Mouse (Mus musculus) midbrain, embryonic 12.5 days (tissue): ENCODE results near the gene Vti1a. TPM values are rescaled to one million over a fixed set of nuclear protein-coding genes. Genes with fewer than 3 reads are reported as not detected.

Source experiments
- ATAC-seq: fragments of 200-750 bp; cut with Nextera tagmentation; 2 replicates; pipeline ENCODE4 v1.8.0; 2017; ENCODE audit warnings: low read depth, moderate TSS enrichment, moderate library complexity; ENCODE audit not compliant: low FRiP score
- H3K27ac ChIP-seq: fragments of 300-500 bp; sonication (generic); replicated peaks from 2 replicates; pipeline ENCODE4 v1.5.1; 2016; ENCODE audit warnings: mild to moderate bottlenecking
- H3K27me3 ChIP-seq: fragments of 300-500 bp; sonication (generic); 2 replicates; pipeline ENCODE4 v1.6.1; 2016; ENCODE audit warnings: mild to moderate bottlenecking
- H3K36me3 ChIP-seq: fragments of 300-500 bp; sonication (generic); 2 replicates; pipeline ENCODE4 v1.6.1; 2016
- H3K4me1 ChIP-seq: fragments of 300-500 bp; sonication (generic); 2 replicates; pipeline ENCODE4 v1.6.1; 2016
- H3K4me2 ChIP-seq: fragments of 300-500 bp; sonication (generic); replicated peaks from 2 replicates; pipeline ENCODE4 v1.6.1; 2016; ENCODE audit warnings: mild to moderate bottlenecking, moderate library complexity
- H3K4me3 ChIP-seq: fragments of 300-500 bp; sonication (generic); 2 replicates; pipeline ENCODE4 v1.5.1; 2016; ENCODE audit warnings: mild to moderate bottlenecking
- H3K9ac ChIP-seq: fragments of 300-500 bp; sonication (generic); replicated peaks from 2 replicates; pipeline ENCODE4 v1.6.1; 2016; ENCODE audit warnings: mild to moderate bottlenecking, moderate library complexity
- H3K9me3 ChIP-seq: fragments of 300-500 bp; sonication (generic); 2 replicates; pipeline ENCODE4 v1.6.1; 2016; ENCODE audit warnings: mild to moderate bottlenecking
- WGBS: fragments of 180-500 bp; shearing (Covaris S2); methylation state at CpG from one replicate; pipeline ENCODE4 v1.1.7; 2016; 5-methylcytosine and 5-hydroxymethylcytosine counted together
- polyA plus RNA-seq: library from polyadenylated mRNA; unstranded; fragments of >200 nt; fragmentation: Nextera tagmentation; extraction: Ambion mirVana; gene quantifications from 2 replicates; pipeline ENCODE4 v1.2.1, GENCODE M21; 2016

Vti1a gene
- polyA plus RNA-seq, 1 experiment from 2014 or later, result 34.1 TPM

DNA sequence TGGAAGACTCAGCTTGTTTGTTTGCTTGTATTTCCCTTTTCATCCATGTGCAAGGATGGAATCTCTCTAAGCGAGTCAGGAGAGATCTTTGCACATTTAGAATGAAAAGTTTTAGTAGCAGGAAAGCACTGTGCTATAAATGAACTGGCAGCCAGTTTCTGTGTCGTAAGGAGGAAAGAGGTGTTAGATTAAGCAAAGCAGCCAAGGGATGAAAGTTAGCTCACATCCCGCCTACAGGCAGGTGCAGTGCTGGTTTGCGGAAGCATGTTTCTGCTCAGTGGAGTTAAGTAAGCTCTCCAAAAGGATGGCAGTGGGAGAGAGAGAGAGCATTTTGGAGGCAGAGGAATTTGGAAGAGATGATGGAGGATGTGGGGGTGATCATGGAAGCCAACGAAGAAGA, 105.7 kb downstream of the Vti1a start:
- H3K9ac ChIP-seq, result no peak overlapping the region
- no peak overlapping the region for H3K4me3 ChIP-seq
- 0 out of 2 replicates have a peak, but pooled peaks cover 4% of the 10 kb centered on the region for H3K36me3 ChIP-seq
- H3K4me2 ChIP-seq, result no peak overlapping the region
- ATAC-seq, result no peak
- 84% methylated on average over 5 of the region's 5 CpGs for WGBS
- H3K9me3 ChIP-seq, result no peaks in the 10 kb centered on the region
- H3K27me3 ChIP-seq, result no peaks in the 10 kb centered on the region
- H3K27ac ChIP-seq, result peak overlapping the region; percentile 75
- peaks cover 28% of the 10 kb centered on the region for H3K4me1 ChIP-seq

DNA sequence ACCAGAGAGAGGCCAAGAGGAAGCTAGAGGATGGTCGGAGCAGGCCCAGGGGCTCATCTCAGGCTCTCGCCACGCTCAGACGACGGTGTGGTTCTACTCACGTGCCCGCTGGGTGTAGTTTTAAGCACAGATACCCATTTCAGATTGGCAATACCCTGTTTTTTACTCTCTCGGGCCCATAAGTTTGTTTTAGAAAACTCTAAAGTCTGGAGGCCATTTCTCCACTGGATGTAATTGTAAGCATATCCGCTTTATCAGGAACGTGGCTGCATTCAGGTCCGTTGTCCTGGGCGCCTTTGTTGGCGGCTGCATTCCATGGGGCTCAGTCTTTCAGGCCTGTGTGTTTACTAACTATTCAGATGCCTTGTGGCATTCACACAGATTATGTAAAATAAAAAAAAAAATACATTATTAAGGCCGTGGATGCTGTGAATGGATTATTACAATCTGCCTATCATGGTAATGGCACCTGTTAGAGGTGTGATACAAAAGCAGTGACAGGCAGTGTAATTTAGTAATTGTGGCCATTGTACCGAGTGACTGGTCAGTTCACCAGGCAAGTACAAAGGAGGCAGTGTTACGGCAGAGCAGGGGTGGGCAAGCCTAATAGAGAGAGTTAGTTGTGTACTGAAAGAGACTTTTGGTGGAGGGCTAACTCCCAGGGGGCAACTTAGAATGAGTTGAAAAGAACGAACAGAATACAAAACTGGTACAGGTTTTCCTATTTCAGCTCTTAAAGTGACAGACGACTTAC, 106.4 kb downstream of the Vti1a start:
- 47% methylated on average over 18 of the region's 18 CpGs for WGBS

DNA sequence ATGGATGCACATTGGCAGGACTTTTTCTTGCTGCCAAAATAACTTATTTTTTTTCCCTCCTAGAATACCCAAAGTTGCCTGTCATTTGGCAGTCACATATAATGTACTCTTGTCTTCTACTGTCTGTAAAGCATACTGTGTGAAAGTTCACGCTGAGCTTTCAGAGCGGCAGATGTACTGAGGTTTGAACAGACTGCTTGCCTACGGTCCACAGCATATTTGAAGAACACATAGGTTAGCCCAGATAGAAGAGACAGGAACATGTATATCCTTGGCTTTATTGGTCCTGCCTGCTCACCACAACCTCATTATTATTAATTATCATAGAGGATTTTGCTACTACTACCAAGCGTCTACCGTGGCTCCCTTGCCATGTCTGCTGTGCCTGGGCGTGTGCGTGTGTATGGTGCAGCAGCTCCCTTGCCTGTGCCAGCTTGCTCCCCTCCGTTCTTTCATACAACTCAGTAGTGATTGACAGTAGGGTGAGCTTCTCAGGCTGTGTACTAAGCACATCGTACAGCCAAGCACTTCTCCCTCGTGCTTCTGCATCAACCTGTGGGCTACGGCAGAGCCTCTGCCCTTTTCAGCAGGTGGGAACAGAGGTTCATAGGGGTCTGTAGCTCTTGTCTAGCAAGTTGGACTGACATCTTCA, 107.1 kb downstream of the Vti1a start:
- Histone ChIP-seq H3K9ac (no peak overlapping the region), H3K4me1 (peaks cover 28% of the 10 kb centered on the region), H3K36me3 (no peaks in the 10 kb centered on the region), H3K4me2 (no peak overlapping the region), H3K4me3 (no peak overlapping the region), H3K27ac (peak overlapping the region; percentile 17), H3K9me3 (no peaks in the 10 kb centered on the region), H3K27me3 (no peaks in the 10 kb centered on the region)
- no peak for ATAC-seq
- WGBS, result 76% methylated on average over 11 of the region's 11 CpGs

More for the DNA sequence above, 106.4 kb downstream of the Vti1a start:
- Histone ChIP-seq H3K4me1 (peaks cover 28% of the 10 kb centered on the region), H3K27ac (peak overlapping the region; percentile 75), H3K4me2 (no peak overlapping the region), H3K9me3 (no peaks in the 10 kb centered on the region), H3K36me3 (no peaks in the 10 kb centered on the region), H3K4me3 (no peak overlapping the region), H3K9ac (no peak overlapping the region), H3K27me3 (no peaks in the 10 kb centered on the region)
- ATAC-seq, result peak; percentile 86

DNA sequence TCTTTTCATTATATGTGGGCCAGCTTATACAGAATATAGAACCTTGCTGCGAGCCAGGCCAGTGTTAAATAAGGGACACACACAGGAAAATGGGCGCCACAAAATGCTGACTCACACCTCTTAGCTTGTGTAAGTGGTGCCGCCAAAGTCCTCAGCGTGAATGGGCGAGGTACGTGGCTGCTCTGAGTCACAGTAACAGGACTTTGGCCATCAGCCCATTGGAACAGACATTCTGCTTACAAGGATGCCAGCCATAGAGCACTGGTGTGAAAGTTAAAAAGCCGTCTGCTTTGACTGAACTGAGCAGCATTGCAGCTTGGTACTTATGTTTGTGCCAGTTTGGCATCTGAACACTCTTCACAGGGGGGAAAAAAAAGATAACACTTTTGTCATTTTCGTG, 107.9 kb downstream of the Vti1a start:
- H3K4me1 ChIP-seq, result peaks cover 28% of the 10 kb centered on the region
- H3K9ac ChIP-seq, result no peak overlapping the region
- H3K4me2 ChIP-seq, result no peak overlapping the region
- no peak for ATAC-seq
- no peaks in the 10 kb centered on the region for H3K27me3 ChIP-seq
- H3K4me3 ChIP-seq, result no peak overlapping the region
- no peaks in the 10 kb centered on the region for H3K9me3 ChIP-seq
- H3K27ac ChIP-seq, result no peak overlapping the region
- 84% methylated on average over 8 of the region's 8 CpGs for WGBS
- no peaks in the 10 kb centered on the region for H3K36me3 ChIP-seq

DNA sequence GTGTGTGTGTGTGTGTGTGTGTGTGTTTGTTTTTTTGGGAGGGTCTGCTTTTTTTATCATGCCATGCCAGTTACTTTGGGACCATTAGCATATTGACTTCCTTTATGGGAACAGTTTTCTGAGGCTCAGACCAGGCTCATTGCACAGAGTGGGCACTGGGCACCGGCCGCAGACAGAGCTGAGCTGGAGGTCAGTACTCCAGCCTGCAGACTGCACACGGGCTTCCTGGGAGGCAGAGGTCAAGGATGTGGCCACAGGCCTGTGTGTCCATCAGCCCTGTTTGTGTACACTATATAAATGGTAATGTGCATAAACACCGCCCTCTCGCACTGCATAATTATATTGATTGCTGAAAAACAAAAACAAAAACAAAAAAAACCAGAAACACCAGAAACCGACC, 108.4 kb downstream of the Vti1a start:
- 74% methylated on average over 6 of the region's 6 CpGs for WGBS
- Histone ChIP-seq H3K36me3 (no peaks in the 10 kb centered on the region), H3K27me3 (no peaks in the 10 kb centered on the region), H3K4me1 (peaks cover 31% of the 10 kb centered on the region), H3K9ac (no peak overlapping the region), H3K4me2 (no peak overlapping the region), H3K4me3 (no peak overlapping the region), H3K27ac (no peak overlapping the region), H3K9me3 (no peaks in the 10 kb centered on the region)
- no peak for ATAC-seq

DNA sequence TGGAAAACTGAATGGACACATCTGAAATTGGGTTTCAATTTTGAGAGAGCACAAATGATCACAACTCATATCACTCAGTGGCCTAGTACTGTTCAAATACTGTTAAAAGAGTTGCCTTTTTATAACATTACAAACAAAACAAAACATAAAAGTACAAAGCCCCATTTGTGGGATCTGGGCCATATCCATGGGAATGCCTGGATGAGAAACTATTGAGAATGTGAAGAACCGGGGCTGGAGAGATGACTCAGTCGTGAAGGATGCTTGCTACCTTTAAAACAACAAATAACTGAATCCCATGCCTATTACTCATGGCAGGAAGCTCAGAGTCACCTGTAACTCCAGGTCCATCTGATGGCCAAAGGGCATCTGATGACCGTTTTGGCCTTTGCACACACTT, 124.2 kb downstream of the Vti1a start:
- Histone ChIP-seq H3K36me3 (no peaks in the 10 kb centered on the region; the same call in 1 of the 2 replicates), H3K4me2 (no peak overlapping the region), H3K27me3 (no peaks in the 10 kb centered on the region), H3K4me1 (no peaks in the 10 kb centered on the region), H3K9me3 (0 out of 2 replicates have a peak, but pooled peaks cover 3% of the 10 kb centered on the region), H3K4me3 (no peak overlapping the region), H3K27ac (no peak overlapping the region), H3K9ac (no peak overlapping the region)
- ATAC-seq, result no peak
- WGBS, result 84% methylated on average over 3 of the region's 3 CpGs

DNA sequence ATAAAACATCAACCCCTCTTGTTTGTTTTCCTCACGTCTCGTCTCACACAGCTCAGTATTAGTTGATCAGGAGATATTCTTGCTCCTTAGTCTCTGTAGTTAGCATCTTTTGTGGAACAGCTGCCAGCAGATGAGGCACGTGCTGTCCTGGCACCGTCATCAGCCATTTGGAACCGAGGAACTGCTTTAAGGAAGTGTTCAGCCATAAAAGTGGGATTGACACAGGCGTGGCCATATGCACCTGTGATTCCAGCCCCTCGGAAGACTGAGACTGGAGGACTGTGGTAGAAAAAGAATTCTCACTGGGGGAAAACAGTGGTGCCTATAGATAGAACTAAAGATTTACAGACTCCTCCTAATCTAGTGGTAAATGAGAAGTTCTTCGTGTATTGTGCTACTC, 127.5 kb downstream of the Vti1a start:
- WGBS, result 80% methylated on average over 8 of the region's 8 CpGs
- H3K4me3 ChIP-seq, result no peak overlapping the region
- H3K27ac ChIP-seq, result no peak overlapping the region
- no peaks in the 10 kb centered on the region for H3K27me3 ChIP-seq
- no peak overlapping the region for H3K9ac ChIP-seq
- H3K4me1 ChIP-seq, result peaks cover 3% of the 10 kb centered on the region; the same call in 1 of the 2 replicates
- H3K4me2 ChIP-seq, result no peak overlapping the region
- no peak for ATAC-seq
- H3K9me3 ChIP-seq, result no peaks in the 10 kb centered on the region
- H3K36me3 ChIP-seq, result no peaks in the 10 kb centered on the region

DNA sequence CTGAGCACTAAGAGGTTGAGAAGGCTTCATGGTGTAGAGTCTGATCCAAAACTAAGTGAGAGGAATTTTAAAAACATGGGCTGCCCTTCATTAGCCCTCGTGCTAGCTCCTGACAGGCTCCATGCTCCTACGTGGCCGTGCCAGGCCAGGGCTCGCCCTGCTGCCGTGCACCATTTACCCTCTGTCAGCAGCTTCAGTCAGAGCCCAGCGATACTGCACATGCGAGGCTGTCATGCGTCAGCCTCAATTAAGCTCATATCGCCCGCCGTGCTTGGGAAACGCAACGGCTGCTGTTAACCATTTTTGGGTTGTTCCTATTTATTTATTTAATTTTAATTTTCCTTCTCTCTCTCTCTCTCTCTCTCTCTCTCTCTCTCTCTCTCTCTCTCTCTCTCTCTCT, 133.0 kb downstream of the Vti1a start:
- Histone ChIP-seq H3K9ac (no peak overlapping the region), H3K27ac (no peak overlapping the region; the same call in 1 of the 2 replicates), H3K4me2 (no peak overlapping the region), H3K4me3 (no peak overlapping the region), H3K27me3 (no peaks in the 10 kb centered on the region), H3K9me3 (no peaks in the 10 kb centered on the region), H3K36me3 (no peaks in the 10 kb centered on the region), H3K4me1 (peaks cover 19% of the 10 kb centered on the region)
- WGBS, result 45% methylated on average over 13 of the region's 13 CpGs
- peak; percentile 65; the same call in 1 of the 2 replicates for ATAC-seq

DNA sequence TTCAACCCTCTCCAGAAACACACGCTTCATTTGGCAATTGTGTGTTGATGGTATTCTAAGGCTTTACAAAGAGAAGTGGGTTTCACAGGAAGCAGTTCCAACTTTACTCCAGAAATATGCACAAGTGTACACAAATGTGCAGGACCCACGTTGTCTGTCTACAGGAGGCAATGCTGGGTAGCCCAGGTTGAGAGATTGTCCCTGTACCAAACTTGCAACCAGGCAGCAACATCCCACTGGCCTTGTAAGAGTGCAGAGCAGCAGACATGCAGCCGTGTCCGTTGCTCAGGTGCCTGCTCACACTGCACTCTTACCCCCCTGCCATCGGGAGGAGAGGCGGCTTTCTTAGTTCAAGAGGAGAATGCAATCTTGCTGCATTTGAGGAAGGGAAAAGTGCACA, 133.4 kb downstream of the Vti1a start:
- ATAC-seq, result no peak
- no peaks in the 10 kb centered on the region for H3K27me3 ChIP-seq
- H3K4me3 ChIP-seq, result no peak overlapping the region
- H3K4me1 ChIP-seq, result peaks cover 19% of the 10 kb centered on the region
- H3K36me3 ChIP-seq, result no peaks in the 10 kb centered on the region
- no peak overlapping the region for H3K9ac ChIP-seq
- no peaks in the 10 kb centered on the region for H3K9me3 ChIP-seq
- no peak overlapping the region for H3K4me2 ChIP-seq
- no peak overlapping the region for H3K27ac ChIP-seq
- WGBS, result 47% methylated on average over 6 of the region's 6 CpGs

DNA sequence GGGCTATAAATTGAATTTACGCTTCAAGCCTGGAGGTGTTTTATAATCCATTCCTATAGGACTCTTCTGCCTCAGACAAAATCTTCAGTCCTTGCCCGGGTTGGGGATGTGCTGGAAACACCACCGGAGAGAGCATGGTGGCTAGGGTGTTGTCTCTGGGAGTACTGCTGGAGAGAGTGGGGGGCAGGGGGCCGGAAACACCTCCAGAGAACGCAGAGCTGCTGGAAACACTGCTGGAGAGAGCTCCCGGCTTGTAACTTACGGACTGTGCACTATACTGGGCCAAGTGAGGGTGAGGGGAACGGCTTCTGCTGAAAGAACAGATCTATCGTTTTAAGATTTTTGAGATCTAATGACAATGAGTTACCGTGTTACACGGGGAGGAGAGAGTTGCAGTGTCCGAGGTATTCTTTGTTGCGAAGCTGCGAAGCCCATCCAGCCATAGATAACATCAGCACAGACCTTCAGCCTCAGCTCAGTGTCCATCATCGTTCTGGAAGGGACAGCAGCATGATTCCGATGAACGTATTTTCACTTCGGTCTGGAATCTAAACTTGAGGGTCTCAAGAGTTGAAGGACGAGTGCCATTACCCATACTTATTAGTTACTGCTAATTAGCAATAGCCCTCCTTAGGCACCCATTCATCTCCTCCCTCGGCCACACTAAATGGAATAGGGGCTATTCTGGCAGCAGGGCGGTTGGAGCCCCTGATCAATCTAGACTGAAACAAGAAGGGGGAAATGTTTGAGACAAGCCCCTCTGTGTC, 140.4 kb downstream of the Vti1a start:
- Histone ChIP-seq H3K4me1 (peaks cover 11% of the 10 kb centered on the region), H3K36me3 (no peaks in the 10 kb centered on the region), H3K27me3 (no peaks in the 10 kb centered on the region), H3K27ac (no peak overlapping the region), H3K4me2 (no peak overlapping the region), H3K9ac (no peak overlapping the region), H3K4me3 (no peak overlapping the region), H3K9me3 (no peaks in the 10 kb centered on the region)
- ATAC-seq, result no peak
- WGBS, result 63% methylated on average over 21 of the region's 21 CpGs

DNA sequence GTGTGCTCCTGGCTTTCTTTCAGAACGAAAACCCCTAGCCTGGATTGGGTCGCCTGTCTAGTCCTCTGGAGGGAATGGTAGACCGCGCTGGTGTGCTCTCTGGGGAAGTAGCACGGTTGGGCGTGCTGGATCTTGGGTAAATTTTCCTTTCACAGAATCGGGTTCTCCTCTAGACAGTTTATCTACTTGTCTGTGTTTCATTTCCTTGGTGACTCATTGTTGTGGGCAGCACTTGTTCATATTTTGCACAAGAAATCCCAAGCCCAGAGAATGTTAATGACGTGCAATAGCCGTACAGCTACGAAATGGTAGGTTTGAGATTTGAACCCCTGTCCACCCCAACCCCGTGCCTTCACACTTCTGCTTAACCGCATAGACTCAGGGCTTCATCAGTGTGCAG, 145.9 kb downstream of the Vti1a start:
- no peak overlapping the region for H3K4me3 ChIP-seq
- H3K9me3 ChIP-seq, result no peaks in the 10 kb centered on the region
- WGBS, result 94% methylated on average over 12 of the region's 12 CpGs
- H3K4me2 ChIP-seq, result no peak overlapping the region
- no peak overlapping the region for H3K9ac ChIP-seq
- no peak overlapping the region for H3K27ac ChIP-seq
- H3K4me1 ChIP-seq, result no peaks in the 10 kb centered on the region
- H3K36me3 ChIP-seq, result no peaks in the 10 kb centered on the region
- H3K27me3 ChIP-seq, result no peaks in the 10 kb centered on the region; the same call in 1 of the 2 replicates
- ATAC-seq, result no peak

DNA sequence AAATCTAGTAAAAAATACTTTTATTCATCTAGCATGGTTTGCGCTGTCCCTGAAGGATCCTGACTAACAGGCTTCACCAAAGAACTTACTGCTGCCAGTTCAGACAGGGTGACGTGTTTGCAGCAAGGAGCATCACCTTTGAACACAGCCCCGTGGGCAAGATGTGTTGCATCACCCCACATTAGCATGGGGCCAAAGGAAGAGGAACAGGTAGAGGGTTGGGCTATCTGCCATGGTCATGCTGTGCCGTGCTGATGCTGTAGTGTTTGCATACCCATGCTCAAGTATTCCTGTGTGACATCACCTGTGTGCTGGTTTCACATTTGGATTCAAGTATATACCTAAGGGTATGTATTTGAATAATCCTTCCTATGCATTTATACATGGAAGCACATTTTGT, 147.6 kb downstream of the Vti1a start:
- H3K36me3 ChIP-seq, result no peaks in the 10 kb centered on the region
- H3K9me3 ChIP-seq, result no peaks in the 10 kb centered on the region
- H3K27ac ChIP-seq, result no peak overlapping the region
- ATAC-seq, result no peak
- H3K27me3 ChIP-seq, result no peaks in the 10 kb centered on the region; the same call in 1 of the 2 replicates
- no peak overlapping the region for H3K4me2 ChIP-seq
- H3K4me3 ChIP-seq, result no peak overlapping the region
- H3K4me1 ChIP-seq, result no peaks in the 10 kb centered on the region
- H3K9ac ChIP-seq, result no peak overlapping the region
- 94% methylated on average over 4 of the region's 4 CpGs for WGBS
